Mouse (Mus musculus): Measurements from ENCODE around the gene Tax1bp1.
A peak's percentile ranks its signal among the peaks of the same experiment; 100 is the strongest.
"Not testable (repeated sequence)": the region's sequence is repeated elsewhere in the genome, so short reads cannot be mapped to it uniquely, and the experiment has no call there.

The Tax1bp1 gene

DNA sequence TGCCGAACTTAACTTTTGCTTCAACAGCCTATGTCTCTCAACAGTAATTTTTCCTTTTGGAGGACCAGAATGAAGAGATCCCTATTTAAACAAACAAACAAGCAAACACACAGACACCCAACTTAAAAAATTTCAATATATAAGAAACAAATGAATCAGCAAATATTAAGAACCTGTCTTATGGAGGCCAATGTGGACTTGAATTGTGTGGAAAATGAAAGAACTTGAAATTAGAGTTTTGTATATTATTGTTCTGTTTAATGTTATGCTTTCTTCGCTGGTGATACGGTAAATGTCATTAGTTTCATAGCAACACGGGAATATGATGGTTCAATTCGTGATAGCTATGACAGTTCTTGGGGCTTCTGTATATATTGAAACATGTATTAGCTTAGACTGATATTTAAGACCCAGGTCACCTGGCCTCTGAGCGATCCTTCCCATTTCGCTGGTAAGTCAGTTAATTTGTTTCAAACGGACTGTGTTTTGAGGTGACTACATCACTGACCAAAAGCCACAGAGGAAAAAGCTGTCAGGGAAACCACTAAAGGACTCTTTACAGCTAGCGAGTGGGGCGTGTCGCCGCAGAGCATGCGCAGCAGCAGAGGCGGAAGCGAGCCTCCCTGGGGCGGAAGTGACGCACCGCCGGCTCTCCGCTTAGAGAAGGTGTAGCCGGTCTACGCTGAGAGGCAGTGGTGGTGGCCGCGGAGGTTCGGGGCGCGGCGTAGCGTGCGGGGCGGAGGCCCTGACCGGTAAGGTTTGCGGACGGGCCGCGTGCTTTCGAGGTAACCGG lies at the start of gene Tax1bp1:
Gene Tax1bp1 (plus strand): TSS at position 626 of the 793 bp plus-strand sequence.
- peak; percentile 99 for ATAC-seq (ENCODE audit: low TSS enrichment)

GRCm38 (mm10) chr6:52667641-52668040 lies 45.9 kb upstream of the Tax1bp1 start:
- no peak for ATAC-seq (ENCODE audit: low TSS enrichment)

DNA sequence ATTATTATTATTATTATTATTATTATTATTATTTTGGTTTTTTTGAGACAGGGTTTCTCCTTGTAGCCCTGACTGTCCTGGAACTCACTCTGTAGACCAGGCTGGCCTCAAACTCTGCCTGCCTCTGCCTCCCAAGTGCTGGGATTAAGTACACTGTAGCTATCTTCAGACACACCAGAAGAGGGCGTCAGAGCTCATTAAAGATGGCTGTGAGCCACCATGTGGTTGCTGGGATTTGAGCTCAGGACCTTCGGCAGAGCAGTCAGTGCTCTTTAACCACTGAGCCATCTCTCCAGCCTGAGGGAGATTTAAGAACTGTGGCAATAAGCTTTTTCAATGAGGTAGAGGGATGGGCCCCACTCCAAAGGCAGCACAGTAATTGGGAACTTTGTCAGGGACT lies 43.7 kb upstream of the Tax1bp1 start:
- ATAC-seq (ENCODE audit: low TSS enrichment): not testable (repeated sequence)

DNA sequence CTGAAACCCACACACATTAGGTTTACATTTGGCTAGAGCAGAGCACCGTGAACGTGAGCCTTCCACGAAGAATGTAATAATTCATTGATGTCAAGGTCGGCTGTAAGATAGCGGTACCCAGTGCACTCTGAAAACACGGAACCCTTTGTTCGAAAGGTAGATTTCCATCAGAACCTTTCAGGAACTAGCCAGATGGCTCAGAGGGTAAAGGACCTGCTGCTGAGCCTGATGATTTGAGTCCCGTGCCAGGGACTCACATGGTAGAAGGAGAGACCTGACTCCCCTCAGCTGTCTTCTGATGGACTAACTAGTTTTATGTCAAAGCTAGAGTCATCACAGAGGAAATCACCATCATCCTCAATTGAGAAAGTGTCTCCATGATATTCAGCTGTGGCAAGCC lies 41.7 kb upstream of the Tax1bp1 start:
- ATAC-seq (ENCODE audit: low TSS enrichment): no peak

DNA sequence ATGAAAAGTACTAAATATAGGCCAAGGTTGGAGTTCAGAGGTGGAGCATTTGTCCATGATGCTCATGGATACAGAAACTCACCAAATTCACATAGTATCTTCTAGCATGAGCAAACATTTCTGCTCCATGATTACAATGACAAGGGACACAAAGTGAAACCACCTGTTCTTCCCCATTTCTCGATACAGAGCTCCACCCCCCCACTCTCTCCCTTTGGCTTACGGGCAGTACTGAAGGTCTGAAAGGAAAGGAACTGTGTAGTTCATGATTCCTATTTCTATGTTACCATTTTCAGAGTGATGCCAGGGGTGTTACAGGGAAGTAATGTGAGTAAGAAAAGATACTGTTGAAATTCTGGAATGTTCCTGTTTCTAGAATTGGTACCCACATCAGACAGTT lies 41.0 kb upstream of the Tax1bp1 start:
- no peak for ATAC-seq (ENCODE audit: low TSS enrichment)

DNA sequence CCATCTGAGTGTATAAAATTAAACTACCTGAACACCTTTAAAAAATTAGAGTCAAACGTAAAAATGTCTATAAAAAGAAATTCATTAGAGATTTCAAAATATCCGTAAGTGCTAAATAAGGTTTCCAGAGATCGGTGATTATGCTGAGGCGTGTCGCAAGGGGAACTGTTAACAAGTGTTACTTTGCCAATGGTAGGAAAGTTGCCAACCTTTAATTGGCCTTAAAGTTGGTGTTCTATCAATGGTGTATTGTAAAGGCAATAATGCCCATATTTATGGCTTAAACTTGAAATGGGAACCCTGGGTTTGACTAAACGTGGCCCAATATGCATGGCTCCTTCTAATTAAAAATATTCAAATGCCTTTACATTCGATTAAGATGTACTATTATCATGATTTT lies 39.8 kb upstream of the Tax1bp1 start:
- no peak for ATAC-seq (ENCODE audit: low TSS enrichment)

- ATAC-seq (ENCODE audit: low TSS enrichment): no peak
Observed at GRCm38 (mm10) chr6:52674541-52674940, 39.0 kb upstream of the Tax1bp1 start.

- no peak for ATAC-seq (ENCODE audit: low TSS enrichment)
Observed at GRCm38 (mm10) chr6:52675222-52675921, 38.2 kb upstream of the Tax1bp1 start.

GRCm38 (mm10) chr6:52677534-52677933 lies 36.0 kb upstream of the Tax1bp1 start:
- ATAC-seq (ENCODE audit: low TSS enrichment): not testable (repeated sequence)

- ATAC-seq (ENCODE audit: low TSS enrichment): no peak
Observed at GRCm38 (mm10) chr6:52679565-52679964, 34.0 kb upstream of the Tax1bp1 start.

- peak; percentile 80 for ATAC-seq (ENCODE audit: low TSS enrichment)
Observed at GRCm38 (mm10) chr6:52680458-52681032, 33.0 kb upstream of the Tax1bp1 start.

DNA sequence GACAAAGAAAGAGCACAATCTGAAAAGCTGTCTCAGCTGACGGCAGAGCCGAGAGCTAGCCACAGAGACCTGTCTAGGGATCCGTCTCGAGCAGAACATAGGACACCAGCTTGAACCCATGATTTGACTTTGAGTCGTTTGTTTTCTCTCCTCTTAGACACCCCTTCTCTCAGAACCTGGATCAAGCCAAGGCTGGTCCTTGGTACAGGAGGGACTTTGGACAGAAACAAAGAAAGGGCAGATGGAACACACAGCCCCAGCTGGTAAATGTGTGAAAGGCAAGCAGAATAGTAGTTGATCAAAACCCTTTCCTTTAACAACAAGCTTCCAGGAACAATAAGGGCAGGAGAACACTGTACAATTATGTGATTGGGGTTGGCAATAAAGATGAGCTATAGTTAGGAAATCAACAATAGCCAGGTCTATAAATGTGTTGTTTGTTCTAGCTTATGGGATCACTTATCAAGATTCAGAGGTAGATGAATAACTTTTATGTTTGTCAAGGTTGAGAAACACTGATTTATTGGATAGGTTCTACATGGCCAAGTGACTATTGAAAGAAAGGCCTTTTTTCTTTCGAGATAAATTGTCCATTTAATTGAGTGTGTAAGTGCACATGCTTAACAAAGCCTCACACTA lies 31.6 kb upstream of the Tax1bp1 start:
- no peak for ATAC-seq (ENCODE audit: low TSS enrichment)

GRCm38 (mm10) chr6:52682607-52683006 lies 30.9 kb upstream of the Tax1bp1 start:
- no peak for ATAC-seq (ENCODE audit: low TSS enrichment)

GRCm38 (mm10) chr6:52686901-52687500 lies 26.5 kb upstream of the Tax1bp1 start:
- ATAC-seq (ENCODE audit: low TSS enrichment): no peak

GRCm38 (mm10) chr6:52690365-52690764 lies 23.2 kb upstream of the Tax1bp1 start:
- no peak for ATAC-seq (ENCODE audit: low TSS enrichment)

DNA sequence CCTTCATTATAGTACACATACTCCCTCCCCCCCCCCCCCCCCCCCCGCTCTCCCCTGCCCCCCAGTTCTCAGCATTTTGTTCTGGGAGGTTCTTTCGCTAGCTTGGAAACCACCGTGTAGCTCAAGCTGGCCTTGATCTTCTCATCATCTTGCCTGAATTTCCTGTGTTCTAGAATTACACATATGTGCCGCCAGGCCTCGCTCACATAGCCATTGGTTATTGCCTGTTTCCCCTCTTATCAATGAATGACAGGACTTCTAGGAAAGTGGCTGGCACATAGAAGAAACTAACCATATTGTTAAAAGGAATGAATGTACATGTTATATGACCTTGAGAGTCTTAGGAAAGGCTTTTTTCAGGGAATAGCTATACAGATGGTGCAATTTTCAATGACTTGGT lies 21.7 kb upstream of the Tax1bp1 start:
- no peak for ATAC-seq (ENCODE audit: low TSS enrichment)

GRCm38 (mm10) chr6:52692451-52693063 lies 21.0 kb upstream of the Tax1bp1 start:
- no peak for ATAC-seq (ENCODE audit: low TSS enrichment)

GRCm38 (mm10) chr6:52697964-52698535 lies 15.5 kb upstream of the Tax1bp1 start:
- ATAC-seq (ENCODE audit: low TSS enrichment): no peak

DNA sequence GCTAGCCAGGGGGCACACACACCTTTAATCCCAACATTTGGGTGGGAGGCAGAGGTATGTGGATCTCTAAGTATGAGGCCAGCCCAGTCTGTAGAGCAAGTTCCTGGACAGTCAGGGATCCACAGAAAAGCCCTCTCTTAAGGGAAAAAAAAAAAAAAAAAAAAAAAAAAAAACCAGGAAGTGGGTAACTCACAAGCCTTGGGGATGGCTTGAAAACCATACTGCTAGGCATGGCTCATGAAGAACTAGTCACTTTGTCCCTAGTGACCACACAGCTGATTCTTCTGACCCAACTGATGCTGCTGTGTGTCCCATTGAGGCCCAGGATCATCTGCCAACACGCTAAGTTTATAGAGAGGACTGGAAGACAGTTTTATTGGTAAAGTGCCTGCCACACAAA lies 14.5 kb upstream of the Tax1bp1 start:
- ATAC-seq (ENCODE audit: low TSS enrichment): no peak

GRCm38 (mm10) chr6:52699899-52700298 lies 13.6 kb upstream of the Tax1bp1 start:
- no peak for ATAC-seq (ENCODE audit: low TSS enrichment)

DNA sequence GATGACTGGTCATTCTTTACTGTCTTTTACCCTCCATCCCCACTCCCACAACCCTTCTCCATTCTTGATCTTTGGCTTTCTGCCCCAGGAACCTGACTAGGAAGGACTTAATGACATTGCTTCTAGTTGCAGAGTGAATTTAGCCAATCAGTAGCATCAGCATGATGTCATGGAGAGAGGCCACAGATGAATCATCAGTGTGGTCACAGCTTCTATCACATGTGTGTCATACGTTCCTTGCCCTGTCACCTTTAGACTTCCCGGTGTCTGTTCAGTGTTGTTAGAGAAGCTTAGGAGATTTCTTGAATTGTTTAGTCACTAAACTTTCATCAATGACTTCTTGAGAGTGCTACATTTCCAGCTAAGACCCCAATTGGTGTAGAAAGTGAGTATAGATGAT lies 10.3 kb upstream of the Tax1bp1 start:
- ATAC-seq (ENCODE audit: low TSS enrichment): no peak

All from frontal cortex, adult (tissue).